Mouse (Mus musculus): ENCODE results near the gene Gadd45g.

Gadd45g gene

GRCm38 (mm10) chr13:51886085-51886484 is 39.6 kb downstream of the Gadd45g start:
- no peak for DNase-seq

- no peak for DNase-seq
Measured at GRCm38 (mm10) chr13:51886723-51887122, 40.2 kb downstream of the Gadd45g start.

- DNase-seq = no peak
Measured at GRCm38 (mm10) chr13:51888426-51888825, 41.9 kb downstream of the Gadd45g start.

- no peak for DNase-seq
Measured at GRCm38 (mm10) chr13:51891825-51892532, 45.5 kb downstream of the Gadd45g start.

- no peak for DNase-seq
Measured at GRCm38 (mm10) chr13:51897579-51897978, 51.1 kb downstream of the Gadd45g start.
